Mouse (Mus musculus) heart, embryonic 14.5 days (tissue): ENCODE data around the gene Sdk1. TPM values are rescaled to one million over a fixed set of nuclear protein-coding genes. Genes with fewer than 3 reads are reported as not detected.

ENCODE experiments used
- ATAC-seq: fragments of 200-750 bp; cut with Nextera tagmentation; 2 replicates; pipeline ENCODE4 v1.8.0; 2017; ENCODE audit warnings: low read depth, moderate TSS enrichment; ENCODE audit not compliant: insufficient number of reproducible peaks, insufficient read depth, low FRiP score
- H3K27ac ChIP-seq, 2 experiments: fragments of 200-500 bp in 1 of 2; fragments of 300-500 bp in 1 of 2; sonication (generic) in 1 of 2; replicated peaks in 1 of 2; 2 replicates each; pipeline ENCODE4 v1.5.1; 2012 to 2014; ENCODE audit warnings: low read depth in 2 of 2, low read length in 2 of 2, control low read depth in 1 of 2, mild to moderate bottlenecking in 1 of 2, mixed read lengths in 1 of 2; ENCODE audit not compliant: control insufficient read depth in 1 of 2, insufficient read depth in 1 of 2
- H3K27me3 ChIP-seq: fragments of 300-500 bp; sonication (generic); 2 replicates; pipeline ENCODE4 v1.6.1; 2014; ENCODE audit warnings: mild to moderate bottlenecking, low read length, control low read depth; ENCODE audit not compliant: control insufficient read depth, insufficient read depth
- H3K36me3 ChIP-seq: fragments of 300-500 bp; sonication (generic); 2 replicates; pipeline ENCODE4 v1.6.1; 2014; ENCODE audit warnings: mild to moderate bottlenecking, control low read depth, low read length, mixed read lengths; ENCODE audit not compliant: control insufficient read depth, insufficient read depth
- H3K4me1 ChIP-seq, 2 experiments: fragments of 200-500 bp in 1 of 2; fragments of 300-500 bp in 1 of 2; sonication (generic) in 1 of 2; 2 replicates each; pipeline ENCODE4 v1.6.1; 2012 to 2014; ENCODE audit warnings: low read length in 2 of 2, control low read depth in 1 of 2, mixed read lengths in 1 of 2; ENCODE audit not compliant: control insufficient read depth in 2 of 2, insufficient read depth in 2 of 2
- H3K4me2 ChIP-seq: fragments of 300-500 bp; sonication (generic); 2 replicates; pipeline ENCODE4 v1.6.1; 2014; ENCODE audit warnings: mild to moderate bottlenecking, low read length
- H3K4me3 ChIP-seq, 2 experiments: fragments of 200-500 bp in 1 of 2; fragments of 300-500 bp in 1 of 2; sonication (generic) in 1 of 2; 2 replicates each; pipeline ENCODE4 v1.5.1; 2012 to 2014; ENCODE audit warnings: low read length in 2 of 2, mild to moderate bottlenecking in 2 of 2, control low read depth in 1 of 2, low read depth in 1 of 2, moderate library complexity in 1 of 2; ENCODE audit not compliant: control insufficient read depth in 1 of 2, insufficient read depth in 1 of 2
- H3K9ac ChIP-seq: fragments of 300-500 bp; sonication (generic); 2 replicates; pipeline ENCODE4 v1.6.1; 2014; ENCODE audit warnings: mild to moderate bottlenecking, low read length
- H3K9me3 ChIP-seq: fragments of 300-500 bp; sonication (generic); 2 replicates; pipeline ENCODE4 v1.6.1; 2016; ENCODE audit warnings: low read length, control low read depth; ENCODE audit not compliant: control insufficient read depth
- WGBS: fragments of 180-500 bp; shearing (Covaris S2); extraction: QIAGEN DNeasy Blood & Tissue Kit; methylation state at CpG from one replicate; pipeline ENCODE4 v1.1.7; 2014; 5-methylcytosine and 5-hydroxymethylcytosine counted together
- polyA plus RNA-seq: library from polyadenylated mRNA; unstranded; fragments of >200 nt; fragmentation: Nextera tagmentation; extraction: Ambion mirVana; gene quantifications from 2 replicates; pipeline ENCODE4 v1.2.1, GENCODE M21; 2014

The Sdk1 gene
- polyA plus RNA-seq, 1 experiment from 2014 or later, result 2.5 TPM

DNA sequence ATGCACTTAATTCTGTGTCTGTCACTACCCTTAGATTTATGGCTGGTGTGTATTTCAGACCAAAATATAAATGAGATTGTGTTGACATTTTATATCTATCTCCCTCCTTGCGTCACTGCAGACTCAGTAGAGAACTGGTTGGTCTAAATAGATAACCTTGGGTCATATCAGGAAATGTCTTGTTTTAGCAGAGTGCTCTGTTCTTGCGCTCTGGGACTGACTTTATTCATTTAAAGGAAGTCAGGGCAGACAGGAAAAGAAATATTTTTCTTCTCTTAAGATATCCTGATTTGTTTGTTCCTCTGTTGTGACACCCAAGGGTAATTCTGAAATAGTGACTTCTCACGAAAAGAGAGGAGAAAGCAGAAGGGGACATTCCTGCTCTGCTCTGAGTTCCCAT, 669.2 kb downstream of the Sdk1 start:
- no peak overlapping the region for H3K27ac ChIP-seq
- H3K9ac ChIP-seq, result no peak overlapping the region
- no peaks in the 10 kb centered on the region for H3K36me3 ChIP-seq
- 31% methylated on average over 3 of the region's 3 CpGs for WGBS
- H3K9me3 ChIP-seq, result no peaks in the 10 kb centered on the region
- no peak overlapping the region for H3K4me3 ChIP-seq
- no peak; the same call in 1 of the 2 replicates for ATAC-seq
- H3K4me1 ChIP-seq, result peaks cover 4% of the 10 kb centered on the region in 2 experiments; a peak in 2 of 4 replicates
- H3K4me2 ChIP-seq, result no peak overlapping the region
- H3K27me3 ChIP-seq, result no peaks in the 10 kb centered on the region

DNA sequence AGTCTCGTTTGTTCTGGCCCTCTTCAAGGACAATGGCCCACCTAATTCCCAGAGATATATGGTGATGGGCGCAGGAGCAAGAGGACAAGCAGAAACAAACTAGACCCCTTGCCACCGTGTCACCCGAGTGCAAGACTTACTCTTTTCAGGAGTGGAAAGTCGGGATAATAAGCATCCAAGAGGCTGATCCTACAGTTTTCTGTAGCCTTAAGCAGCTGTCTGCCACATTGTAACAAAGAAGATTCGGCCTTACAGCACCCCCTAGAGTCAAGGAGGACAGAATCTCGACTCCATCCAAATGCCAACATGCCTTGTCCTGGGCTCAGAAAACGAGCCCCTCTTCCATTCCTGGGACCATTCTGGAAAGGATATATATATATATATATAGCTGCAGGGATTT, 669.6 kb downstream of the Sdk1 start:
- H3K9ac ChIP-seq, result no peak overlapping the region
- H3K27ac ChIP-seq, result no peak overlapping the region
- H3K27me3 ChIP-seq, result no peaks in the 10 kb centered on the region
- H3K36me3 ChIP-seq, result no peaks in the 10 kb centered on the region
- peaks cover 4 to 5% of the 10 kb centered on the region in 2 experiments; a peak in 3 of 4 replicates for H3K4me1 ChIP-seq
- ATAC-seq, result no peak
- no peak overlapping the region for H3K4me2 ChIP-seq
- WGBS, result 55% methylated on average over 8 of the region's 8 CpGs
- H3K9me3 ChIP-seq, result no peaks in the 10 kb centered on the region
- no peak overlapping the region for H3K4me3 ChIP-seq

GRCm38 (mm10) chr5:141912881-141913280, 671.6 kb downstream of the Sdk1 start:
- Histone ChIP-seq H3K9me3 (no peaks in the 10 kb centered on the region), H3K27ac (no peak overlapping the region), H3K27me3 (no peaks in the 10 kb centered on the region), H3K36me3 (no peaks in the 10 kb centered on the region), H3K4me3 (no peak overlapping the region), H3K9ac (no peak overlapping the region), H3K4me2 (no peak overlapping the region), H3K4me1 (peaks cover 10 to 13% of the 10 kb centered on the region in 2 experiments)
- no peak for ATAC-seq
- 43% methylated on average over 7 of the region's 7 CpGs for WGBS

DNA sequence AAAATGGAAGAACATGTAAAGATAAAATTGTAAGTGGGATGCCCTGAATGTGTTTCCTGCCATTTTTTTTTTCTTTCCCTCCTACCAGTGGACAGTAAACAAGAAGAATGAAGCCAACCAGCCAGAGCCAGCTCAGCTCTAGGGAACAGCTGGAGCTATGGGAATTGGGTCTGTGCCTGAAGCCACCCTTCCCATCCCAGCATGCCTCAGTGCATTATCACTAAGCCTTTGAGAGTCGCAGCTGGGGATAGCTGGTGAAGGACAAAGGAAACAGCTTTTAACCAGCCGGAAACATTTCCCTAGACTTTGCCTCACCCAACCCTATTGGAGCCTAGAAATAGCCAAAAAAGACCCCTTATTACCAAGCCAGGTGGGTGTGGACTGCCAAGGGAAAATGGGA, 675.7 kb downstream of the Sdk1 start:
- Histone ChIP-seq H3K36me3 (no peaks in the 10 kb centered on the region), H3K9ac (no peak overlapping the region), H3K27ac (no peak overlapping the region), H3K9me3 (no peaks in the 10 kb centered on the region), H3K27me3 (no peaks in the 10 kb centered on the region), H3K4me3 (no peak overlapping the region), H3K4me2 (no peak overlapping the region), H3K4me1 (peaks cover 6 to 9% of the 10 kb centered on the region in 2 experiments)
- 21% methylated on average over 2 of the region's 2 CpGs for WGBS
- ATAC-seq, result no peak

DNA sequence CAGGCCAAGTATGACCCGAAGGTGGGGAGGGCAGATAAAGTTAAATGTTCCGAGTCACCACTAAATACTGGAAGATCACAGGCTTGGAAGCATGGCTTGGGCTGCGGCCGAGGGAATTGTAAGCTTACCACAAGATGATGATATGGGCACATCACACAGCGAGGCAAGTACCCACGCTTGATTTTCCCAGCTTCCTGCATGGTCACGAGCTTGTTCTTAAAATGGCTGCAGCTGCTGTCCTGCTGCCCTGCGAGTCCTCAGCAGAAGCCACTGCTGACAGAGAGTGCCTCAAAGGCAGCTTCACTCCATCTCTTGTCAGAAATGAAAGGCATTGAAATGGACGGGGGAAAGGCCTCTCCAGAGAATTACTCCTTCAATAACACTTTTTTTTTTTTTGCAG, 697.7 kb downstream of the Sdk1 start:
- no peaks in the 10 kb centered on the region for H3K27me3 ChIP-seq
- no peaks in the 10 kb centered on the region for H3K9me3 ChIP-seq
- no peak overlapping the region for H3K4me2 ChIP-seq
- WGBS, result 64% methylated on average over 9 of the region's 9 CpGs
- no peaks in the 10 kb centered on the region for H3K4me1 ChIP-seq
- no peak overlapping the region for H3K4me3 ChIP-seq
- ATAC-seq, result no peak
- no peak overlapping the region for H3K9ac ChIP-seq
- 0 out of 2 replicates have a peak, but pooled peaks cover 4% of the 10 kb centered on the region for H3K36me3 ChIP-seq
- H3K27ac ChIP-seq, result no peak overlapping the region

- no peak for ATAC-seq
- Histone ChIP-seq H3K9me3 (no peaks in the 10 kb centered on the region), H3K36me3 (0 out of 2 replicates have a peak, but pooled peaks cover 4% of the 10 kb centered on the region), H3K27ac (no peak overlapping the region), H3K9ac (no peak overlapping the region), H3K4me1 (no peaks in the 10 kb centered on the region), H3K27me3 (no peaks in the 10 kb centered on the region), H3K4me2 (no peak overlapping the region), H3K4me3 (no peak overlapping the region)
- 88% methylated on average over 8 of the region's 8 CpGs for WGBS
Measured at GRCm38 (mm10) chr5:141940636-141941035, 699.3 kb downstream of the Sdk1 start.

DNA sequence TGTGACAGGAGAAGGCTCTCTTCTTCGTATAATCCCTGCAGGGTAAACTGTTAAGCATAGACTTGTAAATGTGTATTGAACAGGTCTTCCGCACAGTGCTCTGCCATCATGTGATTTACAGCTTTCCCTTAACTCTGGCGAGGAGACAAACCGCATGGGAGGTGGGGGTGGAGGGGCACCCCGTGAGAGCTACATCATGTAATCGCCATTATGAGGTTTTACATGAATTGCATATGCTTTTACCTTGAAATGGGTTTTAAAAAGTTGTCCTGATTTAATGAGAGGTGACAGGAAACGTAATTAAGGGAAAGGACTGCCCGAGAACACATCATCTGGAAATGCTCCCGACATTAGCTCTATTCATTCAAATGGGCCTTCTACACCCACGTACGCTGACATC, 709.5 kb downstream of the Sdk1 start:
- Histone ChIP-seq H3K9me3 (no peaks in the 10 kb centered on the region), H3K36me3 (no peaks in the 10 kb centered on the region), H3K4me3 (no peak overlapping the region), H3K9ac (no peak overlapping the region), H3K27ac (no peak overlapping the region), H3K4me2 (no peak overlapping the region), H3K4me1 (no peaks in the 10 kb centered on the region), H3K27me3 (no peaks in the 10 kb centered on the region)
- WGBS, result 88% methylated on average over 11 of the region's 11 CpGs
- ATAC-seq, result no peak

- no peak overlapping the region for H3K4me3 ChIP-seq
- no peaks in the 10 kb centered on the region for H3K36me3 ChIP-seq
- H3K27ac ChIP-seq, result no peak overlapping the region
- ATAC-seq, result no peak
- no peaks in the 10 kb centered on the region for H3K27me3 ChIP-seq
- H3K9me3 ChIP-seq, result no peaks in the 10 kb centered on the region
- WGBS, result 83% methylated on average over 2 of the region's 2 CpGs
- H3K9ac ChIP-seq, result no peak overlapping the region
- H3K4me2 ChIP-seq, result no peak overlapping the region
- no peaks in the 10 kb centered on the region for H3K4me1 ChIP-seq
Measured at GRCm38 (mm10) chr5:141952270-141952669, 711.0 kb downstream of the Sdk1 start.
